Mouse (Mus musculus) v-Abl transformed pro-B cells (cell line): ENCODE data around the gene Zdhhc5.

Source experiments
- in situ Hi-C, 2 experiments: fragments of 400-800 bp; cut with MboI; formaldehyde crosslinking; loops; one replicate each; pipeline ENCODE4 v1.15.1; 2025; ENCODE audit not compliant: unreplicated experiment in 2 of 2

Zdhhc5 gene

DNA sequence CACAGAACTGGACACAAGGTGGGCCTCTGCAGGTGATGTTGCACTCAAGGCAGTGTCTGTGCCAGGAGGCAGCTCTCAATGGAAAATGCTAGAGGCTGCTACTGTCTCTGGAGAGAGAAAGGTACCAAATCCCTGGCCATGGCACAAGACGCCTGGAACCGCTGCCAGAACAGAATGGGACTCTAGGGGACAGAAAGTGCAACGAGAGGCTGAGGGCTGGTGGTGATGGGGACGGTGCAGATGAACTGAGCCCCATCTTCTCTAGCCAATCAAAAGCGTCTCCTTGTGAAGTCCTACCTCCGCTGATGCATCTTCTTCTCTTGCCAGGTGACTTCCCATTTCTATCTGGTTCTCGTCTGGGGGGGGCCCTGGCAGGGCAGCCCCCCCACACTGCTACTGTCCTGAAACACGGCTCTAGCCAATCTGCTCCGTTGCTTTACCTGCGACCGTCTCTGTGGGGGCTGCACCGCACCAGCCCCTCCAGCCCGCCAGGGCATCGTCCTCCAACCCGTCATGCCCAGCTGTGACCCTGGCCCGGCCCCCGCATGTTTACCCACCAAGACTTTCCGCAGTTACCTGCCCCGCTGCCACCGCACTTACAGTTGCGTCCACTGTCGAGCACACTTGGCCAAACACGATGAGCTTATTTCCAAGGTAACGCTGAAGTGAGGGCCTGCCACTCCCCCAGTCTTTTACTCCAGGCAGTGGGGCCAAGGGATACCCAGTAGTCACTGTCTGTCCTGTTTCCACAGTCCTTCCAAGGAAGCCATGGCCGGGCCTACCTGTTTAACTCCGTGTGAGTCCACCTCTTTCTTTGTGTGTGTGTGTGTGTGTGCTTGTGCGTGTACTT lies 21.6 kb upstream of the Zdhhc5 start:
- in situ Hi-C loops: no loop called here

DNA sequence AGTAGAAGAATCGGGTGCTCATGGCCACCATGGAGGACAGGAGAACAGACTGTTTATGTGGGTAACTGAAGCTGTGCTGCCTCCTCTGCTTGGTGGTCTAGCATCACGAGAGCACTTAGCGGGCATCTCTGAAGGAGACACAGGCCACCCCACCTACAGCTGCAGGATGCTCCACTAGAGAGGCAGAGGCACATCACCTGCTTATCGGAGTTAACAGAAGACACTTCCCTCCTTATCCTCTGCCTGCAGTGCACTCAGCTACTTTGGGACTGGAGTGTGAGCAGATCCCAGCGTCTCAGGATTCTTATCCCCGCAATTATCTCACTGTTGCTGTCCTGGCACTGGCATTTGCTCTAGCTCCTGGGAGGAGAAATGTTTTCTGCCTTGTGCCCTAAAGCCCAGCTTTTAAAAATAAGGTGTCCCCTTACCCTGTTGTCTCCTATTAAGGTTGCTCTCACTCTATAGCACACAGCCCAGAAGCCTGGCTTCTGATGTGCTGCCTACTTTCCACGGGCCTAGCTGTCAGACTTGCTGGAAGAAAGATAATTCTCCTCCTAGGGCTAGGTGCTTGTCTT lies 20.5 kb upstream of the Zdhhc5 start:
- in situ Hi-C loops: no loop called here

DNA sequence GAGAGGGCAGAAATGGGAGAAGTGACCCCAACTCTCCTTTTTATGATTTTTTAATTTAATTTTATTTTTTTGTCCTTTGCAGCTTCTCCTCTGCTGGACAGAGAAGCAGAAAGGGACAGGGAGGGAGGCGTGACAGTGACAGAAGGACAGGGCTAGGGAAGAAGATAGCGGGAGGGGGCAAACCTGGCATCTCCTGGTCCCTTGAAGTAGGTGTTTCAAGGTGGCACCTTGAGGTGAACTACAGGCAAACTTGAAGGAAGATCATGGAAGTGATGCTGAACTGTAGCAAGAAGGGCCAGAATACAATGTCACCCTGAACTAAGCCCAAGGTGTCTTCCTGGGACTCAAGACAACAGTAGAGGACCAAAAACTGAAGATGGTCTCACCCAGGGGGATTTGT lies 19.9 kb upstream of the Zdhhc5 start:
- in situ Hi-C loops: no loop called here

DNA sequence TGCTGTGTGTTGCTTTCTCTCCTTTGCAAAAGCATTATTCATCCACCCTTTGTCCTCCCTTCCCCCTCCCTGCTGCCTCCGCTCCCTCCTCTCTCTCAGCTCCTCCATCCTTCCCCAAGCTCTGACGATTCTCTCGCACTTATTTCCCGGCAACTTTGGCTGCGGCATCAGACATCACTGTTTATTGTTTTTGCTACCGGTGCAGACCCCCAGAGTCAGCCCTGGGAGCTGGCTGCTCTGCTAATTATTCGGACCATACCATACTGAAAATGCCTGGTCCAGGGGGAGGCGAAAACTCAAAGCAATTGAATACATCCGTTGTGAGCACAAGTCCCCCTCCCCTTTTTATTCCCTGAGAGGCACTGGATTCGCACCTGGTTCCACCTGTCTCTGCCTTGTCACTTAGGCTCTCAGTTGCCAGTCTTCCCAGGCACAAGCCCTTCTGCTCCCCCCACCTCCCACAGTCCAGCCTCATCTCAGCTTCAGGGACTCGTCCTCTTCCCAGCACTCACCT lies 19.4 kb upstream of the Zdhhc5 start:
- in situ Hi-C loops: no loop called here

DNA sequence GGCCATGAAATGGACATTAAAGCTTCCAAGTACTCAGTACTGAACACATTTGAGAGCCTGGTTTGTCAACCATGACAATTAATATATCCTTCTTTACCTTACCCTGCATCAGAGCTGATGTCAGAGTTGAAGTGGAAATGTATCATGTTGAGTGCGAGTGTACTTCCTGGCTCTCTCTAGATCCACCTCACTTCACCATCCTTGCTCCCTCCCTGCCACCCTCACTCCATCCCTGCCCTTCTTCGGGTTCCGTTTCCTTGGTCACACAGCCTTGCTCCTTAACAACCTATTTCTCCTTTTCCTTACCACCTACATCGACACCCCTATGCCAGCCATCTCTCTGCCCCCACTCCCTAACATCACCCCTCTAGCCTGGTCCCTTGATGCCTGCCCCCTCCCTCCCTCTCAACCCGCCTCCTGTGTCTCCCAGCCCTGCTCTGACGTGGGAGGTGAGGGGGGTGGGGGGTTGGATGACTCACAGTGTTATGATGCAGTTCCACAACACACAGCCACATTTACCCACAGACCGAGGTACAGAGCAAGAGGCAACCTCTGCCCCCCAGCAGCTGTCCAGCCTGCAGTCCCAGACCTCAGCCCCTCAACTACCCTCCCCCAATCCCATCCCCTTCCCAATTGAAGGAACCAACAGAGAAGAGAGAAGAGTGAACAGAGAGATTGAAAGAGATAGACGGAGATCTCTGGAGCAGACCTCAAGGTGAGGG lies 18.8 kb upstream of the Zdhhc5 start, which contains the start of gene Ypel4:
TSS of gene Ypel4 (plus strand) at position 480 of the 722 bp plus-strand sequence.
- in situ Hi-C loops: no loop called here

DNA sequence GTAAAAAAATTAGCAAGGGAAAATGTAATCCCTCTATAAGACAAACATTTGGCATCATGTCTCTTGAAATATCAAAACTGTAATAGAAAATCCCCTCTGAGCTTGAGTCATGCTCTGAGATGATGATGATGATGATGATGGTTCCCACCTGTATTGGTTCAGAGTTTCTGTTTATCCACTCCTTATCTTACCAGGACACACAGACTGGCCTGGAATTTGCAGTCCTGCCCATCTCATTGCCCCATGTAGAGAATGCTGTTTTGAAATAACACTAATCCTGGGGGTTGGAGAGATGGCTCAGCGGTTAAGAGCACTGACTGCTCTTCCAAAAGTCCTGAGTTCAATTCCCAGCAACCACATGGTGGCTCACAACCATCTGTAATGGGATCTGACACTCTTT lies 17.4 kb upstream of the Zdhhc5 start:
- in situ Hi-C loops: no loop called here

DNA sequence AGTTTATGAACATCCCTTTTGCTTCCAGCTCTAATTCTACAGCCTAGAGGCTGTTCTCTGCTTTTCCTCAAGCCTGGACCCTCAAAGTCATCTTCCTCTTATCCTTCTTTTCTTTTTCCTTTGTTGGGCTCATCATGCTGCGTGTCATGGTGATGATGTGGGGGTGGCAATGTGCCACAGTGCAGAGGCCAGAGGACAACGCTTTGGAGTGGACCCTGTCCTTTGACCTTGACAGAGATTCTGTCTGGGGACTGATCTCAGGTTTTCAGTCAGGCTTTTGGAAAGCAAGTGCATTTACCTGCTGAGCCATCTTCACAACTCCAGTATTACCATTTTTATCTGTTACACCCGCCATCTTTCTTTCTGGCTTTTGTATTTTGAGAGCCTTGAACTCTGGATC lies 16.2 kb upstream of the Zdhhc5 start:
- in situ Hi-C loops: no loop called here

DNA sequence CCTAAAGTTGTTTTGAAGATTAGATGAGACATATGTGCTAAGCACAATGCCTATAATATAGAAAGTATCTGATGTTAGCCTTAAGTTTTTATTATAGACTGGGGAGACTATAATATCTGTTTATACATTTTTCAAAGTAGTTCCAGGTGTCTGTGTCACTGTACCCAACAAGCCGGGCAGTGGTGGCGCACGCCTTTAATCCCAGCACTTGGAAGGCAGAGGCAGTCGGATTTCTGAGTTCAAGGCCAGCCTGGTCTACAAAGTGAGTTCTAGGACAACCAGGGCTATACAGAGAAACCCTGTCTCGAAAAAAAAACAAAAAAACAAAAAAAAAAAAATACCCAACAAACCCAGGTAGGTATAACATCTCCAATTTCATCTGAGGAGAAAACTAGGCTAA lies 13.2 kb upstream of the Zdhhc5 start:
- in situ Hi-C loops: loop anchor here (5.0 to 10.0 kb wide), 2 partner anchors 51 to 307 kb away; partner anchors contain the start of genes Gm28635 (in 1 of the 2), Med19 (in 1 of the 2), P2rx3 (in 1 of the 2) and Ssrp1 (in 1 of the 2)

DNA sequence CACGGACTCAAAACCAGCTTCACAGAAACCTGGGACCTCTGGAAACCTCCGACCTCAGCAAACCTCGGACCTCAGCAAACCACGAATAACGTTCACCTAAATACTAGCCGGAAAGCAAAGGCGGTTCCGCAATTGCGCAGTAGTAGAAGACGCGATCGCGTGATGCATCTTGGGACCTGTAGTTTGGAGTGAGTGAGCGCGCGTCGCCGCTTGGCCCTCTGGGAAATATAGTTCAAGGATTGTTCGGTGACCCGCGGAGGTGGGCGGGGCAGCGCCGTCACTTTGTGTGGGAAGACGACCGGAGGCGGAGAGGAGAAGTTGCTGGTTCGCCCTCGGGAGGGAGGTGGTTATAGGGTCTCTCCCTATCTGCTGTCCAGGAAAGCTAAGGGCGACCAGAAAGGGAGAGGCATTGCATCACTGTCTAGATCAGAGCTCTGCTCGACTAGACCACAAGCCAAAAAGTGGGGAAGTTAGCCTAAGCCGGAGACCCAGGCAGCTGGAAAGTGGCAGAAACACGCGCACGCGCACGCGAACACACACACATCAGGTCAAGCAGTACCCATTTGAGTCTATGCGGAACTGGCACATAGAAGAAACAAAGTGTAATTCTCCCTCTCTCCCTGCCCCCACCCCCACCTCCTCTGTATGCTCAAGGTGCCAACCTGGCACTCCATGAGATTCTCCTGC lies 12.3 kb upstream of the Zdhhc5 start, which contains the start of gene Clp1:
TSS of gene Clp1 (minus strand) at position 179 of the 687 bp plus-strand sequence.
- in situ Hi-C loops: loop anchor here (5.0 to 10.0 kb wide), 2 partner anchors 50 to 307 kb away; partner anchors contain the start of genes Gm28635 (in 1 of the 2), Med19 (in 1 of the 2), P2rx3 (in 1 of the 2) and Ssrp1 (in 1 of the 2)

DNA sequence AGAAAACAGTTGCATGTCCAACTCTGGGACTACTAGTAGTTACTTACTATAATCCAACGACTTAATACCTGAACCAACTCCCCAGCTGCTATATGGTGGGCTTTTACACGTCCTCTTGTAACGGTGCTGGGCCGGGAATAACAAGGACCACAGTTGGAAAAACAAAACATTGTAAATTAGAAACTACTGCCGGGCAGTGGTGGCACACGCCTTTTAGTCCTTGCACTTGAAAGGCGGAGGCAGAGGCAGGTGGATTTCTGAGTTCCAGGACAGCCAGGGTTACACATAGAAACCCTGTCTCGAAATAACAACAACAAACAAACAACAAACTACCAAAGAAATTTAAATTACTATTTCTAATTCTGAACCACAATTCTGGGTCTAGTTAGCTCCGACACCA lies 11.7 kb upstream of the Zdhhc5 start:
- in situ Hi-C loops: loop anchor here (5.0 to 10.0 kb wide), 2 partner anchors 49 to 308 kb away; partner anchors contain the start of genes Gm28635 (in 1 of the 2), Med19 (in 1 of the 2), P2rx3 (in 1 of the 2) and Ssrp1 (in 1 of the 2)

DNA sequence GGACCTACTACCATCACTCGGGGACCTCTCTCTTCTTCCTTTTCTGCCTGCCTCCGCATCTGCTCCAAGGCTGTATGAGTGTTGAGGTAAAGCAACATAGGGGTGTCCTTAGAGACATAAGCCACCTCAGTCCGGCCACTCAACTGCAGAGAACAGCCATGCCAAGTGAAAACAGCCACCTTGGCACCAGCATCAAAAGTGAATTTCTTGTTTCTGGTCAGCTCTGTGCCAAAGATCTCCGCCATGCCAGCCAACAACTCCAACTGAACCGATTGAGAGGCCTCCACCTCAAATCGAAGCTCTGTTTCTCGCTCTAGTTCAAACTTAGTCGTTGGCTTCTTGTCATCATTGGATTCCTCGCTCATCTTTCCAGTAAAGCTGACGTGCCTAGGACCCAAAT lies 10.8 kb upstream of the Zdhhc5 start:
- in situ Hi-C loops: loop anchor here (5.0 to 10.0 kb wide), 2 partner anchors 48 to 309 kb away; partner anchors contain the start of genes Gm28635 (in 1 of the 2), Med19 (in 1 of the 2), P2rx3 (in 1 of the 2) and Ssrp1 (in 1 of the 2)

DNA sequence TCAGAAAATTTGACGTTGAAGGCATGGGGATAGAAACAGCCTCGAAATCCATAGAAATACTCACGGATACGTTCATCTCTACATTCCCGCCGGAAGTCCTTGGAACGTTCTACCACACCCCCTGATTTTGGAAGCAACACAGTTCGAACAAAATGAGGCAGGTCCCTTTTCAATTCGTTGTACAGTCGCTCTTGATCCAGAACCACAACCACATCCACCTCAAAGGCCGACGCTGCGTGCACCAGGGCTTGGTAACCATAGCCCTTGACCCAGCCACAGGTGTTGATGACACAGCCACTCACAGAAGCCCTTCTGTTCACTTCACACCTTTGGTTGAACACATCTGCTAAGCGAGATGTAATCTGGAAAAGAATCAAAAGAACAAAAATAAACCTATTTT lies 8.9 kb upstream of the Zdhhc5 start:
- in situ Hi-C loops: loop anchor here (10.0 to 25.0 kb wide), 2 partner anchors 311 to 313 kb away; partner anchors contain the start of genes P2rx3 (in 2 of the 2), Ssrp1 (in 2 of the 2) and Tnks1bp1 (in 1 of the 2)

DNA sequence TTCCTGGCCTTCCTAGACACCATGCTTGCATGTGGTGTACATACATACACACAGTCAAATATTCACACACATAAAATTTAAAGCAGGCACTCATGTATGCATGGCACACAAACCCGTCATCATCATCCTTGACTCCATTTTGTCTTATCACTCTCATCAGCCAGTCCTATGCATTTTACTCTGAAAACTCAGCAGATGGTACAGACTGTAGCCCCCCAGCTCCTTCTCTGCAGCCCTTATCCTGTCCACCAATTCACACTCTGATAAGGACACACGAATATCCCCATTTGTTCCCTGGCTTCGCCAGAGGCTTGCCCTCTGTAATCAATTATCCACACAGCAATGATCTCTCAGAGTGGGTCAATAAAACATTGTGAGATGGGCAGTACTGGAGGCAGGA lies 6.2 kb upstream of the Zdhhc5 start:
- in situ Hi-C loops: loop anchor here (10.0 to 25.0 kb wide), 2 partner anchors 314 to 316 kb away; partner anchors contain the start of genes P2rx3 (in 2 of the 2), Ssrp1 (in 2 of the 2) and Tnks1bp1 (in 1 of the 2)

DNA sequence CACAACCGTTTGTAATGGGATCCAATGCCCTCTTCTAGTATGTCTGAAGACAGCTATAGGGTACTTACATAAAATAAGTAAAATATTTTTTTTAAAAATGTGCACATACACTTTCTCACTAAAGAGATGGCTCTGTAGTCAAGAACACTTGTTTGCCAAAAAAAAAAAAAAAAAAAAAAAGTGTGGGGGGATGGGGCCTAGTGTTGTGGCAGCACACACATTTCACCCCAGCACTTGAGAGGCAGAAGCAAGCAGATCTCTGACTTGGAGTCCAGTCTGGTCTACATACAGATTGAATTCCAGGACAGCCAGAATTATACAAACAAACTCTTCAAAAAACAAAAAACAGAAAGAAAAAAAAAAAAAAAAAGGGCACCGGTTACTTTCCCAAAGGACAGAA lies 5.7 kb upstream of the Zdhhc5 start:
- in situ Hi-C loops: loop anchor here (10.0 to 25.0 kb wide), 2 partner anchors 314 to 317 kb away; partner anchors contain the start of genes P2rx3 (in 2 of the 2), Ssrp1 (in 2 of the 2) and Tnks1bp1 (in 1 of the 2)

DNA sequence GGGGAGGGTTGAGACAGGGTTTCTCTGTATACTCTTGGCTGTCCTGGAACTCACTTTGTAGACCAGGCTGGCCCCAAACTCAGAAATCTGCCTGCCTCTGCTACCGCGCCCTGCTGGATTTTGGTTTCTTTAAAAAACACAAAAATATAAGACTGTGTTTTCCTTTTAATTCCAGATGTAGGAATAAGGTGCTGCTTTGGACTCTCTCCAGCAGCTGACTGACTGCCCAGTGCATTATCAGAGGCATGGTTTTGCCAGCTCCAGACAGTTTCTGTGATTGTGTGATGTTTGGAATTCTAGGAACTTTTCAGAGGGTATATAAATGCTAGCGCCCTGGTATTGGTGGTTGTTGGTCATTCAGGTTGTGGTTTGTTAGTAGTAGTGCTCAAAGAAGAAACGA lies 2.4 kb upstream of the Zdhhc5 start:
- in situ Hi-C loops: loop anchor here in 1 of 2 experiments (25.0 kb wide), 1 partner anchor 320 kb away; the partner anchor contains the start of genes P2rx3, Ssrp1 and Tnks1bp1

DNA sequence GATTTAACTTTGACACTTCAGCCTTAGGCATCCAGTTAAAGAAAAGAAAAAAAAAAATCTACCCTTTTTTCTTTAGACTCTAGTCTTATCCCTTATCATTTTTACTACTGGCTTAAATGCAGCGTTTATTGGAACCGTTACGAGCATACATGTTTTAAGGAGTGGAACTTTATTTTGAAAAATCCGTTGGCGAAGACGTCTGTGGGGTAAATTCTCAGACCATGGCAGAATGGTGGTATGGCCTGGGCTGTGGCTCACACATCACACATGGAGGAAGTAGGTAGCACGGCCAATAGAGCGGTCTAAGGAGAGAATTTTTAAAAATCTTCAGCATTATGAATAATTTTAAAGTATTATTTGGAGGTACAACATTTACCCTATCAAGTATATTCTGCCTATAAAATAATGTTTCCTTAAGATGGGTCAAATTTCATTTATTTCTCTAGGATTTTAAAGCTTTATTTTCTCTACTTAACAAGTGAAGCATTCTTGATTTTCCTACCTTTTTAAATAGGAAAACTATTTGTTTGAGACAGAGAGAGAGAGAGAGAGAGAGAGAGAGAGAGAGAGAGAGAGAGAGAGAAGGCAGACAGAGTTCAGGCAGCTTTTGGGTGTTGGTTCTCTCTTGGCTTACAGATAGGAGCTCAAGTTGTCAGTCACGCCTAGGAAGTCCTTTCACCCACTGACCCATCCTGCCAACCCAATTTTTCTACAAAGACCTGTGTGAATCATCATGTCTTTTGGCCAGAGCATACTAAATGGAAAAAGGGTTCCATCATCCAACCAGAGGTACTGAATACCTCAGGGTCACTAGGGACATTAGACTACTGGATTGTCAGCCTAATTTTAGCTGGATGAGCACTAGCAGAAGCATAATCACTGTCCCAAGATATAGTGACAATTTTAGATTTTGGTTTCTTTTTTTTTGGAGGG lies 1.7 kb upstream of the Zdhhc5 start:
- in situ Hi-C loops: loop anchor here in 1 of 2 experiments (25.0 kb wide), 1 partner anchor 321 kb away; the partner anchor contains the start of genes P2rx3, Ssrp1 and Tnks1bp1

DNA sequence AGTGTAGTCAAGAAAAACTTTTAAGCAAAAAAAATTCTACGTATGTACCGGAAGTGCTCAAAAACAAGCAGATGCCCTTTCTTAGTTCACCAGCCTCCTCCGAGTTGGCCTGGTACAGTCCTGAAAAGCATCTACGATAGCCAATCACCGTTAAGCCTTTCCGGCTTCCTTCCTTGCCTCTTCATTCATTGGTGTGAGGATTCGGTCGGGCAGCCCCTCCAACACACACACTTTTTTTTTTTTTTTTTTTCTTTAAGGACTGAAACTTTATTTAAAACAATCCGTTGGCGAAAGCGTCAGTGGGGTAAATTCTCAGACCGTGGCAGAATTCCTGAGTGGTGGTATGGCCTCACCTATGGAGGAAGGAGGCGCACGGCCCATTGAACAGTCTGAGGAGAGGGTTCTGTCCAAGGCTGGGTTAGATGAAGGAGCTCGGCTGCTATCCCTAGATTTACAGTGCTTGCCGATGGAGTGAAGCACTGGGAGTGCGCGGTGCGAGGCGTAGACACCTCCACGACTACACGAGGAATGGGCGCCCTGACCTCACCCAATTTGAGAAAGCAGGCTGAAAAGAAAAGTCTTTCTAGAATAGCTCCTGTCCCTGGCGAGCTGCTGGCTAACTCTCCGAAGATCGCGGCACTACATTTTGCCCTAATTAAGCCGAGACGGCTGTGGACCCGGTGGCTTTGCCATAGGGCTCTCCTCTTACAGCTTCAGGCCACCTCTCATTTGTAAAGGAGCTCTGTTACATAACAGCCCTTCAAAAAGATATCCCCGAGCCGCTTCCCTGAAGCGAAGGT lies 782 bp upstream of the Zdhhc5 start:
- in situ Hi-C loops: loop anchor here in 1 of 2 experiments (25.0 kb wide), 1 partner anchor 322 kb away; the partner anchor contains the start of genes P2rx3, Ssrp1 and Tnks1bp1
